Mouse (Mus musculus) regulatory T cell (primary cell): Measurements from ENCODE around the gene Atp11b.

ENCODE experiments used
- in situ Hi-C: fragments of 300-600 bp; cut with MboI, MseI; formaldehyde crosslinking; loops from one replicate; pipeline ENCODE4 v1.15.1; 2025; ENCODE audit warnings: high pct_unique_total_duplicates

Atp11b gene

DNA sequence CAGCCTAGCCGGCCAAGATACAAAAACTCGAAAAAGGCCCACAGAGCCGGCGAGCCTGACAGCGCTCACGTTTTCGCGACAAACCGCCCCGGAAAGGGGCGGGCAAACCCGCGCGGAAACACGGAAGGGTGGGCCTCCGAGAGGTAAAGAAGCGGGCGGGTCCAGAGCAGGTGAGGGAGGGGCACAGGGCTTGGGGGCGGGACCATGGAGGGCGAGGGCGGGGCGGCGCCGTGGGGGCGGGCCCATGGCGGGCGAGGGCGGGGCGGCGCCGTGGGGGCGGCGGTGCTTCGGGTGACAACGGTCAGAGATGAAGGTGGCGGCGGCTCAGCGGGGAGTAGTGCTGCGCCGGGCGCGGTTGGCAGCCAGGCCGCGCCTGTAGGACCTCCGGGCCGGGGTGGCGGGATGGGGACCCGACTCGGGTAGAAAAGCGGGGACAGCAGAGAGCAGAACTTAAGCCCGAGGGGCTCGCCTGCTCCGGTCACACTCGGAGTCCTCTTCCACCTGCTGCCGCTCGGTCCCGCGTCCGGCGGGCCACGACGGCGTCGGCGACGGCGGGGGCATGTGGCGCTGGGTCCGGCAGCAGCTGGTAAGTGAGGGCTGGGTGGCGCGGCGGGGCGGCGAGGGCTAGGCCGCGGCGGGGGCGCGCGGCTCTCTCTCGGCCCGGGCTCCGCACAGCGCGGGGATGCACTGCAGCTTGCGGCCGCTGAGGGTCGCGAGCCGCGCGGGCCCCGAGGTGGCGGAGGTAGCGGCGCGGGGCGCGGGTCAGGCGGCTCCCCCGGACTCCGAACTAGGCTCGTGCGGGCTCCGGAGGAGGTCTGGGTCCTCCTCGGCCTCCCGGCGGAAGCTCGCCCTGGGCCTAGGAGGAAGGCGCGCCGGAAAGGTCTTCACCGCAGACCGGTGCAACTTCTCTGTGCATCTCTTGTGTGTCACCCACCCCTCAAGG is at the start of gene Atp11b:
Gene Atp11b, plus strand, starts transcription at position 282 of the 943 bp plus-strand sequence.
- in situ Hi-C loops: no loop called here

DNA sequence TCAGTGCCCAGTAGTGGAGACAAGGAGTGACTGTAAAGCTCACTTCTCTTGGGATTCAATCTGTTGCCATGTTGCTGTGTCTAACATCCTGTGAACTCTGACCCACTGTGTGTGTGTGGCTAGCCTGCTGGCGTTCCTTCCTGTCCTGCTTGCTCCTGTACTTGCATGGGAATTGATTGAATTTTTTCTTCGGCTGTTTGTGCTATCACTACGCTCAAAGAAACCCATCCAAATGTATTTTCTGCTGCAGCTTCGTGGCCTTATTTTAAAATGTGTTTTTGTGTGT is 49.6 kb upstream of the Atp11b start:
- in situ Hi-C loops: no loop called here

DNA sequence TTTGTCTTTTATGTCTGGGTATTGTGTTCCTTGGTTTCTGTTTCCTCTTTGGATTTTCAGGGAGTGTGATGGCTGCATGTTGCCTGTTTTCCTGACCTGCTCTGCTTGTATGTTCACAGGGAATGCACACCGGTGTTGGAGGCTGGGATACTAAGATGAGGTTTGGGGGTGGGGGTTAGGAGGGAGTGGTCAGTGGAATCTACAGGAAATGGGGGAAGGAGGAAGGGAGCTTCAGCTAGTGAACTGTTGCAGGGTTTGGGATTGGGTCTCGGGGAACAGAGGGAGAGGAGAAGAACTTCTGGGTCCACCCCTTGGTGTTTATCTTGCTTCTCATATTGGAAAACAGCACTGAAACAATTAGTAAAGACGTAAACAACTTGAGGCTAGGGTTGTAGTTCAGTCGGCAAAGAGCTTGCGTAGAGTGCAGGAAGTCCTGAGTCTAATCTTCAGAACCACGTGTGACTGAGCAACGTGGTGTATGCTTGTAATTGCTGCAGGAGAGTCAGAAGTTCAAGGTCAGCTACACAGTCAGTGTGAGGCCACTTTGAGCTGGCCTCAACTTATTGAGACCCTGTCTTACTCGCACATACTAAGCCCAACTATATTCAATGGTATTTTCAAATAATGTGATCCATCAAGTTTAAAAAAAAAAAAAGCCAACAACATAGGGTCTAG is 34.2 kb upstream of the Atp11b start:
- in situ Hi-C loops: no loop called here

DNA sequence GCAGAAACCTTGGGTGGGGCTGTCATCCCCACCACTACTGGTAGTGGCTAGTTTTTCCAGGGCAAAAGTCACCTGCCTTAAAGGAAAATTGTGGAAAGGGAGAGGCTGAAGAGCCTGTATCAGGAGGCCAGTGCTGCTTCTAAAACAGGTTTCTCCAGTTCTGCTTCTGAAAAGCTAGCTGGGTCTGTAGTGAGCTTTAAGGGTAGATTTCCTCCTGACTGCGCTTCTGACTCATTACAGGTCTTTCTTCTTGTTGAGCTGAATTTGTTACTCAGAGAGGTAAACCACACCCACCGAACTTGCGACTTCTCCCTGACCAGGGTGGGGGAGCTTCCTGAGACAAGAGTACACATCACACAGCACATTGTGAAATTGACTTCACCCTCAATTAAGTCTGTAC is 33.1 kb upstream of the Atp11b start:
- in situ Hi-C loops: no loop called here

DNA sequence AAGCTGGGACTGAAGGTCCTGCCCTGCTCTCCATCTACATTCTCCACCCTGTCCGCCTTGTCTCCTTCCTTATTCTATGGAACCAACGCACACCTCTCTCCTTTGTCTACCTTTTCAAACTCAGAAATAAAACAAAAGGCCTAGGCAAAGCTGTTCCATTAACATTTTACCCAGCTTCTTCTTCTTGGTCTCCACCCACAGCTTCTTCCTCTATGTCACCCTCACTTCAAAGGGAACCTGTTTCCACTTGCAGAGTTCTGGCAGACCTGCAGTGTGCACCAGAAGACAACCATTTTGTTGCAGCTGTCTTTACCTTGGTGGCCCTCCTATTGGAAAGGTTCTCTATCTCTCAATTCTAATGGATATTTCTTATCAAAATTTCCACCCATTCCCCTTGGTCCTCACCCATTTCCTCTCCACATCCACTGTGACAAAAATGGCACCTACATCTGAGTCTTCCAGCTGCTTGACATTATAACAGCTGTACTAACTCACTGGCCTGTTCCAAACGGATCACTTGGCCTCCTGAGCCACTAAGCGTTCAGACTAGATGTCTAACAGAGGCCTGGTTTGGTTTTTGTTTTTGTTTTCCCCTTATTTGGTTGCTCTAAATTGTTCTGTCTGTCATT is 32.0 kb upstream of the Atp11b start:
- in situ Hi-C loops: no loop called here

DNA sequence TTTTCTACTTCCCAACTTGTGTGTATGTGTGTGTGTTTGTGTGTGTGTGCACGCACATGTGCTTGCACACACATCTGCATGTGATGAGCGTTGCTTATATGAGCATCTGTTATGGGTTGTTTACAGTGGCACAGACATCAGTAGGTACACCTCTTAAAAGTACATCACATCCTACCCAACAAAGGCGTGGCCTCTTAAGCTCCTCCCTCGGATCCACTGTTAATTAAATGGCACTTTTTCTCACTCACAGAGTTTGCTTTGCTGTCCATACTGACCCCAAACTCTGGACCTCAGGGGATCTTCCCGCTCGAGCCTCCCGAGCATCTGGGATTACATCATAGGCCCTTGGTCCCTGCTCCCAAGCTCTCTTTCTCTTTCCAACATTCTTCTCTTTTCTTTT is 31.1 kb upstream of the Atp11b start:
- in situ Hi-C loops: no loop called here

DNA sequence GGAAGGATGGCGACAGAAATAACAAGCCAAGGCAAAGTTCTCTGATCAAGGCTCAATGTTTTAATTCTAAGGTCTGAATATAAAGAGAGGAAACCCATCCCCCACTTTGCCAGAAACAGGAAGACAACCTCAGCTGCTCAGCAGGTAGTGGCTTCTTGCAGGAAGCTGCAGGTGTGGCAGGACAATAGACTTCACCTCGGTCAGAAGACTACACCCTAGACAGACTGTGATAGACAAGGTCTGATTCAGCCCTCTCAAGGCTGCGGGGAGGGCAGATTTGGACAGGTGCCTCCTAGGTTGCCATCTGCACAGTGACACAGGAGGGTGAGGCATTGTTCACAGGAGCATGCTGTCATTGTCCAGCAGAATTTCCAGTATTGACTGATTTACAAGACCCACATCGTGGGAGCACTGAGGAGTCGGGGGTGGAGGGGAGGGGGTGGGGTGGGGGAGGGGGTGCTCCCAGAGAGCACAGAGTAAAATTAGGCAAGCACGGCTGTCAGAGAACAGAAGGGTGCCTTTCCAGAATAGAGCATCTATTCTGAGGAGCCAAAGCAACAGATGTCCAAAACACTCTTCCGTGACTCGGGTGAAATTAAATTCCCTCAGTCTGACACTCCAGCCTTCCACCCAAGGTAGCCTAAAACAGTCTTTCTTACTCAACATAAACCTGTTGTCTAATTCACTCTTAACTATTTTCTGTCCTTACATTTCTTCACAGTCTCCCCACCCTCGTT is 30.2 kb upstream of the Atp11b start:
- in situ Hi-C loops: no loop called here

DNA sequence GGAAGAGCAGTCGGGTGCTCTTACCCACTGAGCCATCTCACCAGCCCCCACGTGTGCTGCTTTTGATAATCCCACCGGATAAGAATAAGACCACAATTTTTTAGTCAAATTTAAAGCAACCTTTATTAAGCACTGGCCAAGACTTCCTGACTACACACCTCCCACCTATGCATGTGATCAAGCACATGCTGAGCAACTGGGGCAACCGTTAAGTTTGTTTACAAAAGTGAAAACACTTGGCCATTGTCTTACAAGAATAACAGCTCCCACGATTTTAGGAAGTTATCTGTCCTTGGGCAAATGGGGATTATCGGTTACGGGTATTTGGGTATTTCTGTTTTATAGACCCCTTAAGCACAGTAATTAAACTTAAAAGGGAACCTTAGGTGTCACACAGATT is 28.8 kb upstream of the Atp11b start:
- in situ Hi-C loops: loop anchor here (5.0 kb wide), 1 partner anchor 37 kb away; no protein-coding TSS in a partner anchor

DNA sequence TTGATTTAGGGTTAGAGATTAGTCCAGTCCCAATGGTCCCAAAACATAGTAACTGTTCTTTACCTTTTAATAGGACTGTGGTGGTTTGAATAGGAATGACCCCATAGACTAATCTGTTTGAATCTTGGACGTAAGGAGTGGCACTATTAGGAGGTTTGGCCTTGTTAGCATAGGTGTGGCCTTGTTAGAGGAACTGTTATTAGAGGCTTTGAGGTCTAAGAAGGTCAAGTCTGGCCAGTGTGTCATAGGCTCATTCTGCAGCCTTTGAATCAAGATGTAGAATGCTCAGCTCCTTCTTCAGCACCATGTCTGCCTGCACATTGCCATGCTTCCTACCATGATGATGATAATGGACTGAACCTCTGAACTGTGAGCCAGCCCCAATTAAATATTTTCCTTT is 27.0 kb upstream of the Atp11b start:
- in situ Hi-C loops: loop anchor here (5.0 kb wide), 1 partner anchor 35 kb away; no protein-coding TSS in a partner anchor

DNA sequence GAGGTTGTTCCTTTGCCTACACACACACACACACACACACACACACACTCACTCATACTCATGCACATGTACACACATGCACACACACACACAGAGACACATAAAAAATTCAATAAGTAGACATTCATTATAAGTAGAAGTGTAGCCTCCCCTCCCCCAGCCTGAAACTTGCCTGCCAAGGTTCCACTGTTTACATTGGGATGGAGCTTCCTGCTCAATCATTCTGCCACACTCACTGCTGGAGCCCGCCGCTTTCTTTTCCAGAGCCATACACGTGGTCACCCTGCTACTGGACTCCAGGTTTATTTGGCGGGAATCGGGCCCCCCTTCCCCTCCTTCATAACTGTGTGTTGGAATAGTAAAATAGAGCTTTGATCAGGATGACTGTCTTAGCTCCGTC is 24.4 kb upstream of the Atp11b start:
- in situ Hi-C loops: loop anchor here (5.0 kb wide), 1 partner anchor 33 kb away; no protein-coding TSS in a partner anchor

DNA sequence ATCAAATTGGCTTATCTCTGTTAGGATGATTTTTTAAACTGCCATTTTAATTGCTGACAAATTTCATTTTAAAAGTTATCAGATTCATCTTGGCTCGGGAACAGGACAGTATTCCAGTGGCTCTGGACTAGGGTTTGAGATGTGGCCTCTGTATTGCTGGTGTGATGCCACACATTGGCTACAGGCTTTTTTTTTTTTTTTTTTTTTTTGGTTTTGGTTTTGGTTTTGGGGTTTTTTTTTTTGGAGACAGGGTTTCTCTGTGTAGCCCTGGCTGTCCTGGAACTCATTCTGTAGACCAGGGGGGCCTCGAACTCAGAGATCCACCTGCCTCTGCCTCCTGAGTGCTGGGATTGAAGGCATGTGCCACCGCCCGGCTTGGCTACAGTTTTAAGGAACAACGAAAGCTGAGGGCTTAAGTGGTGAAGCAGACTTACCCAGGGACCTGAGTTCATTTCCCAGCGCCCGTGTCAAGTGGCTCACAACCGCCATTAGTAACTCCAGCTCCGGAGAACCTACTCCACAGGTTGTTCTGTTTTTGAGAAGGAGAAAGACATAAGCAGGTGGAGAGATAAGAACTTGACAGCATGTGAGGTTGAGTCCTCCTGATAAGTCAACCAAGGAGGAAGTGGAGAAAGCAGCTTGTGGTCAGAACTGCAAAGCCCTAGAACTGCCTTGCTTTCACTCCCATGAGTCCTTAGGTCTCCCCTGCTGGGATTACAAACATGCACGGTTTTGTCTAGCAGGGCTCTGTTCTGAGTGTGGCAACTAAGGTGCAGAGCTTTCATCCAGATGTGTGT is 21.7 kb upstream of the Atp11b start:
- in situ Hi-C loops: no loop called here

DNA sequence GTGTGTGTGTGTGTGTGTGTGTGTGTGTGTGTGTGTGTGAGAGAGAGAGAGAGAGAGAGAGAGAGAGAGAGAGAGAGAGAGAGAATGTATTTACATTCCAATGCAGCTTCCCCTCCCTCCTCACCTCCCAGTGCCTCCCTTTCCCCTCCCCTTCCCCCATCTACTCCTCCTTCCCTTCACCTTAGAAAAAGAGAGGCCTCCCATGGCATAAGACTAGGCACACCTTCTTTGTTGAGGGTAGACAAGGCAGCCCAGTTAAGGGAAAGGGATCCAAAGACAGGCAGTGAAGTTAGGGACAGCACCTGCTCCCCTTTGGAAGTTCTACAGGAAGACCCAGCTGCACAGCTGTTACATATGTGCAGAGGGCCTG is 21.1 kb upstream of the Atp11b start:
- in situ Hi-C loops: no loop called here

DNA sequence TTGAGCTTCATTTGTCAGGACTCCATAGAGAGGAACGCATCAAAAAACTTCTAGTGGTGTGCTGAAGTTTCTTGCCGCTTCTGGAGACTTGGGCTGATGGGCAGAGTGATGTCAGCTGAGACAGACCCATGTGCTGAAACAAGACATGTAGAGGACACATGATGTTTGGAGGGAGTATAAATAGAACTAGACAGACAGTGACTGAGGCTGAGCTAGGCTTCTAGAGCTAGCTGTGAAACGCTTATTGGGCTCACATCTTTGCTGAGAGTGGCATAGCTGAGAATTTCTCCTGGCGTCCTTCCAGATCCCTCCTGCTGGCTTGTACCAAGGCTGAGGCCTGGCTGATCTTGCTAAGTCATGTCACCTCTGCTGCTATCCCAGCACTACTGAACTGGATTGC is 19.4 kb upstream of the Atp11b start:
- in situ Hi-C loops: no loop called here

DNA sequence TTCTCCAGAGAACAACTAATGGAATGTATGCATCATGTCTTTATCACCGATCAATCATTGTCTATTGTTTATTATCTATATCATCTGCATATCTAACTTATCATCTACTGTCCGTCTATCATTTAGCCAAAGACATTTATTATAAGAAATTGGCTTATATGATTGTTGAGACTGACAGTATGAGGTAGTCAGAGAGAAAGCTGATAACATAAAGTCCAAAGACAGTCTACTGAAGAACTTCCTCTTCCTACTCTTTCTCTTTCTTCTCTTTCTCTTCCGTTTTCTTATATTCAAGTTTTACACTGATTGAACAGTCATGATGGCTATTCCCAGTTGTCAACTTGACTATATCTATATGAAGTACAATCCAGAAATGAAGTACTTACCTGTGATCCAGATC is 15.8 kb upstream of the Atp11b start:
- in situ Hi-C loops: no loop called here

DNA sequence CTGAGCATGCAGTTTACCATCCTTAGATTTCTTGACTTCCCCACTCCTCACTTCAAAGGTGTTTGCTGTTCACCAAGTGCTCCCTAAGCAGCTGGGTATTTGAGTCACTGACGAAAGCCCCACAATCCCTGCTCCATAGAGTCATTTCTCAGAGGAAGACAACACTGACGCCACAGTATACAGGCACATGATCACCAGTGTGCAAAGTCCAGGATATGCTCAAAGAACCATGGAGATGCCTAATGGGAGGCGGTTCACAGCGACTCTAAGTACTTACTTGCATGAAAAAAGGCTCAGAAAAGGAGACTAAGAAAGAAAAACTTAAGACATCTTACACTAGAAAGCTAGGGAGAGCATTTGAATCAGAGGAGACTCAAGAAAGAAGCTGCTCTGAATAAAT is 8.9 kb upstream of the Atp11b start:
- in situ Hi-C loops: no loop called here

DNA sequence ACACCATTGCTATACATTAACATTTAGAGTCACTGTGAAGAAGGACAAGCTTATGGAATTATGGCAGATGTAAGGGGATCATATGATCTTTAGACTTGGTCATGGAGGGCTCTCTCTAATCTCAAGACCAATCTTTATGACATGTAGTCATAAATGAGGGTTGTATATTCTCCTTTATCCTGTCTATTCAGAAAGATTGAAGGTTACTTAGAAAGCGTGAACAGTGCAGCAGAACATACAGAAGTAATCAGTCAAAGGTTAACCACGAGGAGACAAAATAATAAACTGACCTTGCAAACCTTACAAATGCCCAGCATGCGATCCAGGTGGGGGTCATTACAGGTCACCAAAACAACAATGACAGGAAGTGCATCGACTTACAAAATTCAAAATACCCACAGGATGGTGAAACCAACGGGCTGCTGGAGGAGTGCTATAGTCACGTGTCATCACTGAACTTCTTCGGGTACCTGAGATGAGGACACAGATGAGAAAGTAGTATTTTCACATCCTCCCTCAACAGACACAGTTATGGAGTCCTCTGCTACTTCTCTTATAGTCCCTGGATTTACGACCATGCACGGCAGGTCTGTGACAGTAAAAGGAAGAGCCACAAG is 7.0 kb upstream of the Atp11b start:
- in situ Hi-C loops: no loop called here

DNA sequence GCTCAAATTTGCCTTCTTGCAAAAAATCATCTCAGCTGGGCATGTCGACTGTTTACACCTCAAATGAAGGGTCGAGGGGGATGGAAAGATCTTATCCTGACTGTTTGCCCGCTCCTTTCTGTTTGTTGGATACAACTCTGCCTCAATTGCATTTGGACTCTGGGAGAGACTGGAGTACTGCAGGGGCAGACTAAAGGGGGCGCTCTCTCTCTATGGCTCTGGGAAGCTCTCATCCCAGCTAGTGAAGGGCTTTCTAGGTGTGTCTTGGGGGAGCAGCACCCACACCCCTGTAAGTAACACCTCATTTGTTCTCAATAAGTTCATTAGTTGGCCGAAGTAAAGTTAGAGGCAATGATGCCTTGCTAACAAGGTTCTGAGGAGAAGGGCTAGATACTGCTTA is 3.6 kb upstream of the Atp11b start:
- in situ Hi-C loops: no loop called here

DNA sequence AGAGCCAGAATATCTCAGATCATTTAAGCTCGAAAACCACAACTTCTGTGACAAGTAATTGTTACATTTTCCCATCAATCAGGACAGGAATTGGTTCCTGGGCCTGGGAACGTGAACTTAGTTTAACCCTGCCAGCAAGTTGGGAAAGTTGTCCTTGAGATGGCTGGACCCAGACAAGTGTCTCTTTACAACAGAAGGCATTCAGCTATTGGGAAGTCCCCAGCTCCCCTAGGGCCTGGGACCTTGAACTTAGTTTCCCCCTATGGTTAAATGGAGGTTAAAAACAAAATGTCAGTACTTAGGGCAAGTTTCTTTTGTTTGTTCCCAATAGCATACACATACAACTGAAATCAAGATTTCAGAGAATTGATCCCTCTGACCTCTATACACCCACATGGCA is 2.2 kb upstream of the Atp11b start:
- in situ Hi-C loops: no loop called here

DNA sequence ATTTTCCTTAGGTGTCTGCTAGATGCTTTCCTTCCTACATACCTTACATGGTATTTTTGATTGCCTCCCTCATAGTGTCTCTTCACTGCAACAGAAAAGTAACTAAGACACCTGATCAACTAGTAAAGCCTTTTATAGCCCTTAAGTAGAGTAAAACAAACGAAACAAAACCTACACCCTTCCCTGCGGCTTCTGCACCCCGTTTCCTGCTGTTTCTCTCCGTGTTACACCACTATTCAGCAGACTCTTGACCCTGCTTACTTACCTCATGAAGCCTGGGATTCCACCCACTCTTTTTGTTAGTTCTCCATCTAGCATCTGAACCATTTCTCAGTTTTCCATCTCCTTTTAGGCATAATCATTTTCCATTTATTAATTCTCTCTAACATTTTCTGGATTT is 8.8 kb downstream of the Atp11b start:
- in situ Hi-C loops: loop anchor here (5.0 to 10.0 kb wide), 3 partner anchors 35 to 1522 kb away; no protein-coding TSS in a partner anchor
